Comparison of ENCODE assay signal across 8 mouse cellular contexts in the genomic region with DNA sequence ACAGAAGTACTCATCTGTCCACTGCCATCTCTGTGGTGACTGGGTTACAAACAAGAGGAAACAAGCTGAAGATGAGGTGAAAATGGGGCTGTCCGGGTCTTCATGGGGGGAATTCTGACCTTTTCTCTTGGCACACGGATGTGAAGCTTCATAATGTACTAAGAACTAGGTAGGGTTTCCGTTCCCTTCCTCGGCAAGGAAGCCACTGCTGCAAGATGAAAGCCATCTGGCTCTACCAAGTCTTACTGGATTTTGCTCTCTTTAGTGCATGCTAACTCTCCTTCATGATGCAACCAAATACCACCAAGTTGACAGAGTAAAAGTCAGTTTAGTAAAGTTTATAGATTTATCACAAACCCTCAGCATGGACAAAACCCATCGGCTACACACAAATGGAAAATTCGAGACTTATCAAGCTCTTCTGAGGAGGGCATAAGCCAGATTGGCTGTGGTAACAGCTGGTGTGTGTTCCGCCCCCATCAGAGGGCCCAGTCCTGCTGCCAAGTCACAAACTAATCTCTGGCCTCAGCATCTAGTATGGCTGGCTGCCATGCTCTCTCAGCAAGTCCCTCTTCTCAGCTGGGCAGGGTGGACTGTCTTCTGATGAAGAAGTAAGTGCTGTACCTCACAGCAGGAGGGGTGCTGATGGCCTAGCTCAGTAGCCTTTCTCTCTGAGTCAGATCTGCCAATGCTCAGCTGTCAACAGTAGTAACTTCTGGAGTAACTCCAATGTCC. TPM values are rescaled to one million over a fixed set of nuclear protein-coding genes. Genes with fewer than 3 reads are reported as not detected.
A peak's percentile ranks its signal among the peaks of the same experiment; 100 is the strongest.
DNase-seq lines count a peak whose midpoint lies in the region; ATAC-seq lines count a peak whose summit lies in the region.

No protein-coding gene starts in this region.

- H3K36me3 ChIP-seq in kidney, embryonic 14.5 days (ENCODE audit: control insufficient read depth, insufficient read depth, low read length), result no peaks in the 10 kb centered on the region
- no peaks in the 10 kb centered on the region for H3K36me3 ChIP-seq in heart, embryonic 16.5 days (ENCODE audit: control insufficient read depth, insufficient read depth)
- H3K36me3 ChIP-seq in stomach, embryonic 14.5 days (ENCODE audit: control insufficient read depth, insufficient read depth, low read length), result no peaks in the 10 kb centered on the region
- no peaks in the 10 kb centered on the region for H3K36me3 ChIP-seq in forebrain, embryonic 10.5 days (replicated peaks)
- no peaks in the 10 kb centered on the region for H3K36me3 ChIP-seq in midbrain, embryonic 16.5 days (ENCODE audit: control insufficient read depth, insufficient read depth, low read length)

- no peak for ATAC-seq in kidney, embryonic 14.5 days (ENCODE audit: low FRiP score, low TSS enrichment)
- ATAC-seq in common myeloid progenitor, adult 5-6 weeks (replicated peaks; ENCODE audit: low read depth, poor library complexity, severe bottlenecking), result peak; percentile 66; the same call in 1 of the 2 replicates
- ATAC-seq in heart, embryonic 16.5 days (replicated peaks; ENCODE audit: extremely low read depth, insufficient read depth, low FRiP score), result peak; percentile 89
- no peak; the same call in 1 of the 2 replicates for ATAC-seq in stomach, embryonic 14.5 days (ENCODE audit: insufficient number of reproducible peaks, insufficient read depth, low FRiP score, low read depth)
- ATAC-seq in CD4-positive, CD25-positive, alpha-beta regulatory T cell, adult 4 months, result no peak
- no peak for ATAC-seq in midbrain, embryonic 16.5 days

- no peaks in the 10 kb centered on the region for H3K4me1 ChIP-seq in kidney, embryonic 14.5 days (ENCODE audit: control insufficient read depth, insufficient read depth, low read length)
- peaks cover 17% of the 10 kb centered on the region for H3K4me1 ChIP-seq in heart, embryonic 16.5 days (ENCODE audit: control insufficient read depth, insufficient read depth, low read length)
- 0 out of 2 replicates have a peak, but pooled peaks cover 9% of the 10 kb centered on the region for H3K4me1 ChIP-seq in stomach, embryonic 14.5 days (ENCODE audit: control insufficient read depth, insufficient read depth, low read length)
- peaks cover 3% of the 10 kb centered on the region; the same call in 1 of the 2 replicates for H3K4me1 ChIP-seq in forebrain, embryonic 10.5 days
- H3K4me1 ChIP-seq in midbrain, embryonic 16.5 days (ENCODE audit: control insufficient read depth, insufficient read depth, low read length), result no peaks in the 10 kb centered on the region

- no peak overlapping the region for H3K27ac ChIP-seq in kidney, embryonic 14.5 days (ENCODE audit: low read depth, low read length)
- peak overlapping the region; percentile 41 for H3K27ac ChIP-seq in heart, embryonic 16.5 days (ENCODE audit: low read length)
- H3K27ac ChIP-seq in stomach, embryonic 14.5 days (ENCODE audit: low read length), result peak overlapping the region; percentile 21; the same call in 1 of the 2 replicates
- H3K27ac ChIP-seq in forebrain, embryonic 10.5 days, result no peak overlapping the region
- no peak overlapping the region for H3K27ac ChIP-seq in midbrain, embryonic 16.5 days (ENCODE audit: low read length)

- DNase-seq in kidney, postnatal 14 days, result peak; percentile 37
- DNase-seq in forebrain, embryonic 10.5 days (ENCODE audit: extremely low spot score, low spot score), result no peak

- no peak overlapping the region for H3K9ac ChIP-seq in kidney, embryonic 14.5 days (ENCODE audit: low read depth, low read length)
- H3K9ac ChIP-seq in heart, embryonic 16.5 days (ENCODE audit: low read length), result no peak overlapping the region
- no peak overlapping the region for H3K9ac ChIP-seq in stomach, embryonic 14.5 days (replicated peaks; ENCODE audit: low read depth, low read length)
- H3K9ac ChIP-seq in midbrain, embryonic 16.5 days (ENCODE audit: low read depth, low read length), result no peak overlapping the region

- WGBS in kidney, embryonic 14.5 days, result 85% methylated on average over 7 of the region's 7 CpGs
- WGBS in heart, embryonic 16.5 days, result 48% methylated on average over 7 of the region's 7 CpGs
- WGBS in stomach, embryonic 14.5 days, result 66% methylated on average over 7 of the region's 7 CpGs
- WGBS in forebrain, embryonic 10.5 days, result 88% methylated on average over 7 of the region's 7 CpGs
- 88% methylated on average over 7 of the region's 7 CpGs for WGBS in midbrain, embryonic 16.5 days

- no peaks in the 10 kb centered on the region for H3K9me3 ChIP-seq in kidney, embryonic 14.5 days (ENCODE audit: control insufficient read depth, low read length)
- H3K9me3 ChIP-seq in heart, embryonic 16.5 days (replicated peaks; ENCODE audit: control insufficient read depth, low read length), result no peaks in the 10 kb centered on the region
- no peaks in the 10 kb centered on the region for H3K9me3 ChIP-seq in stomach, embryonic 14.5 days (ENCODE audit: control insufficient read depth, low read depth, low read length)
- no peaks in the 10 kb centered on the region for H3K9me3 ChIP-seq in forebrain, embryonic 10.5 days
- no peaks in the 10 kb centered on the region for H3K9me3 ChIP-seq in midbrain, embryonic 16.5 days (replicated peaks; ENCODE audit: control insufficient read depth, low read length, poor library complexity, severe bottlenecking)

- H3K4me3 ChIP-seq in kidney, embryonic 14.5 days (ENCODE audit: low read length), result no peak overlapping the region
- no peak overlapping the region for H3K4me3 ChIP-seq in heart, embryonic 16.5 days (ENCODE audit: low read length)
- H3K4me3 ChIP-seq in stomach, embryonic 14.5 days (ENCODE audit: low read depth, low read length), result no peak overlapping the region
- no peak overlapping the region for H3K4me3 ChIP-seq in forebrain, embryonic 10.5 days
- no peak overlapping the region for H3K4me3 ChIP-seq in midbrain, embryonic 16.5 days (ENCODE audit: low read depth, low read length)

- no peak overlapping the region for H3K4me2 ChIP-seq in kidney, embryonic 14.5 days (replicated peaks; ENCODE audit: low read depth, low read length)
- H3K4me2 ChIP-seq in heart, embryonic 16.5 days (ENCODE audit: low read depth, low read length), result no peak overlapping the region
- H3K4me2 ChIP-seq in stomach, embryonic 14.5 days (replicated peaks; ENCODE audit: low read depth, low read length), result no peak overlapping the region
- no peak overlapping the region for H3K4me2 ChIP-seq in midbrain, embryonic 16.5 days (ENCODE audit: low read length)

- no peaks in the 10 kb centered on the region for H3K27me3 ChIP-seq in kidney, embryonic 14.5 days (ENCODE audit: control insufficient read depth, insufficient read depth, low read length)
- H3K27me3 ChIP-seq in heart, embryonic 16.5 days (ENCODE audit: control insufficient read depth, insufficient read depth, low read length), result no peaks in the 10 kb centered on the region
- H3K27me3 ChIP-seq in stomach, embryonic 14.5 days (ENCODE audit: control insufficient read depth, insufficient read depth, low read length), result no peaks in the 10 kb centered on the region
- no peaks in the 10 kb centered on the region for H3K27me3 ChIP-seq in forebrain, embryonic 10.5 days (ENCODE audit: poor library complexity, severe bottlenecking)
- no peaks in the 10 kb centered on the region for H3K27me3 ChIP-seq in midbrain, embryonic 16.5 days (ENCODE audit: control insufficient read depth, insufficient read depth, low read depth, low read length)

RNA-seq across cellular contexts. Expression of gene Spata5, which starts 20.9 kb away (rescaled TPM):
- polyA plus RNA-seq in kidney, embryonic 14.5 days (2014; fragmentation: Nextera tagmentation; extraction: Ambion mirVana), result 31.9 and 45.3 TPM in 2 replicates
- total RNA-seq in common myeloid progenitor, adult 5-6 weeks (2017), result 174 and 222 TPM in 2 replicates
- 20.8 and 22.5 TPM in 2 replicates for polyA plus RNA-seq in heart, embryonic 16.5 days (2015; fragmentation: Nextera tagmentation; extraction: Ambion mirVana)
- polyA plus RNA-seq in stomach, embryonic 14.5 days (2014; fragmentation: Nextera tagmentation; extraction: Ambion mirVana), result 40.8 and 42.2 TPM in 2 replicates
- polyA plus RNA-seq in CD4-positive, CD25-positive, alpha-beta regulatory T cell, adult 4 months (2017; shearing (Covaris generic)), result 10 to 100 TPM; 21.9 to 41.4 TPM
- 56.2 and 56.4 TPM in 2 replicates for polyA plus RNA-seq in forebrain, embryonic 10.5 days (2016; fragmentation: Nextera tagmentation; extraction: Ambion mirVana)
- polyA plus RNA-seq in midbrain, embryonic 16.5 days (2015; fragmentation: Nextera tagmentation; extraction: Ambion mirVana), result 30.3 and 33.9 TPM in 2 replicates

RNA-seq across cellular contexts. Expression of gene Nudt6, which starts 21.2 kb away (rescaled TPM):
- 7.2 and 7.9 TPM in 2 replicates for polyA plus RNA-seq in kidney, embryonic 14.5 days (2014; fragmentation: Nextera tagmentation; extraction: Ambion mirVana)
- total RNA-seq in common myeloid progenitor, adult 5-6 weeks (2017), result 27.5 and 29.1 TPM in 2 replicates
- 13.8 and 14.7 TPM in 2 replicates for polyA plus RNA-seq in heart, embryonic 16.5 days (2015; fragmentation: Nextera tagmentation; extraction: Ambion mirVana)
- polyA plus RNA-seq in stomach, embryonic 14.5 days (2014; fragmentation: Nextera tagmentation; extraction: Ambion mirVana), result 5.9 and 7.1 TPM in 2 replicates
- polyA plus RNA-seq in CD4-positive, CD25-positive, alpha-beta regulatory T cell, adult 4 months (2017; shearing (Covaris generic)), result 10 to 100 TPM; 11.1 to 13.4 TPM
- polyA plus RNA-seq in forebrain, embryonic 10.5 days (2016; fragmentation: Nextera tagmentation; extraction: Ambion mirVana), result 4.5 and 5.1 TPM in 2 replicates
- polyA plus RNA-seq in midbrain, embryonic 16.5 days (2015; fragmentation: Nextera tagmentation; extraction: Ambion mirVana), result 7.5 and 7.9 TPM in 2 replicates

RNA-seq across cellular contexts. Expression of gene Fgf2, which starts 50.7 kb away (rescaled TPM):
- polyA plus RNA-seq in kidney, embryonic 14.5 days (2014; fragmentation: Nextera tagmentation; extraction: Ambion mirVana), result 1.4 and 2.2 TPM in 2 replicates
- total RNA-seq in common myeloid progenitor, adult 5-6 weeks (2017), result 0.05 and 0.23 TPM in 2 replicates
- polyA plus RNA-seq in heart, embryonic 16.5 days (2015; fragmentation: Nextera tagmentation; extraction: Ambion mirVana), result 1.1 and 1.2 TPM in 2 replicates
- 2.4 and 3.1 TPM in 2 replicates for polyA plus RNA-seq in stomach, embryonic 14.5 days (2014; fragmentation: Nextera tagmentation; extraction: Ambion mirVana)
- polyA plus RNA-seq in CD4-positive, CD25-positive, alpha-beta regulatory T cell, adult 4 months (2017; shearing (Covaris generic)), result 1 to 10 TPM; 2.2 to 2.3 TPM
- polyA plus RNA-seq in forebrain, embryonic 10.5 days (2016; fragmentation: Nextera tagmentation; extraction: Ambion mirVana), result 0.36 and 0.80 TPM in 2 replicates
- polyA plus RNA-seq in midbrain, embryonic 16.5 days (2015; fragmentation: Nextera tagmentation; extraction: Ambion mirVana), result 0.44 and 0.55 TPM in 2 replicates

Comparison
In these comparisons a context has a peak if more than half of its experiments do, and no peak if none do; other contexts are left out.
1. ATAC-seq: peak in common myeloid progenitor, adult 5-6 weeks (single experiment) and heart, embryonic 16.5 days (single experiment); none in kidney, embryonic 14.5 days (single experiment), stomach, embryonic 14.5 days (single experiment), CD4-positive, CD25-positive, alpha-beta regulatory T cell, adult 4 months (single experiment) and midbrain, embryonic 16.5 days (single experiment).
2. H3K27ac ChIP-seq: peak in heart, embryonic 16.5 days (single experiment) and stomach, embryonic 14.5 days (single experiment); none in kidney, embryonic 14.5 days (single experiment), forebrain, embryonic 10.5 days (single experiment) and midbrain, embryonic 16.5 days (single experiment).